Mouse (Mus musculus) adrenal gland (tissue): ENCODE measurements around the gene Fam189b.
"Not testable (repeated sequence)": the region's sequence is repeated elsewhere in the genome, so short reads cannot be mapped to it uniquely, and the experiment has no call there.

Experiments
- intact Hi-C: fragments of 180-260 bp; cut with DNase I; formaldehyde crosslinking; loops from one replicate; pipeline ENCODE4 v1.15.1; 2025

Fam189b gene

DNA sequence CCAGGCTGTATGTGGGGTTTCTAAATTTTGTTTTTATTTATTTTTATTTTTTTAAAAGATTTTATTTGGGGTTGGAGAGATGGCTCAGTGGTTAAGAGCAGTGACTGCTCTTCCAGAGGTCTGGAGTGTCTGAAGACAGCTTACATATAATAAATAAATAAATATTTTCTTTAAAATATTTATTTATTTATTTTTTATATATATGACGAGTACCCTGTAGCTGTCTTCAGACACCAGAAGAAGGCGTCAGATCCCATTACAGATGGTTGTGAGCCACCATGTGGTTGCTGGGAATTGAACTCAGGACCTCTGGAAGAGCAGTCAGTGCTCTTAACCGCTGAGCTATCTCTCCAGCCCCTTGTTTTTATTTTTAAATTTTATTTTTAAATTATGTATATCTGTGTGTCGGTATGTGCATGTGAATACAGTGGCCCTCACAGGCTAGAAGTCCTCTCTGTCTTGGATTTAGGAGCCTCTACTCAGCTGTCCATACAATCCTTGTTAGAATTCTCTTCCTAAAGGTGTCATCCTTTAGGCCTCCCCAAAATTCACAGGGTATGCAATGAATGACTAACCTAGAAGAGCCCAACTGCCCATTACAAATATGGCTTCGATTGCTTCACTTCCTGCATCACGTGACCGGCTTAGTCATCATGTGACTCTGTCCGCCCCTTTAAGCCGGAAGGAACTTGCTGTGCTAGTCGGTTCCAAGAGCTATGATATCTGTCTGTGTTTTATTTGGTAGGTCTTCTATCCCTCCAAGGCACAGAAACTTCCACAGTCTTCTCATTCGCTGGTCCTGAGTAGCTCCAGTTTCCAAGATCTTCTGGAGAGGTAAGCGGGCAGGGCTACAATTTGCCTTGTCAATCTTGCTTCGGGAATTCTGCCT lies 19.6 kb downstream of the Fam189b start, which contains the start of gene Gba:
TSS of gene Gba (plus strand) at position 676 of the 889 bp plus-strand sequence.
- intact Hi-C loops = no loop called here

- intact Hi-C loops = no loop called here
These were observed 20.2 kb downstream of the Fam189b start for GRCm38 (mm10) chr3:89203142-89203514.

DNA sequence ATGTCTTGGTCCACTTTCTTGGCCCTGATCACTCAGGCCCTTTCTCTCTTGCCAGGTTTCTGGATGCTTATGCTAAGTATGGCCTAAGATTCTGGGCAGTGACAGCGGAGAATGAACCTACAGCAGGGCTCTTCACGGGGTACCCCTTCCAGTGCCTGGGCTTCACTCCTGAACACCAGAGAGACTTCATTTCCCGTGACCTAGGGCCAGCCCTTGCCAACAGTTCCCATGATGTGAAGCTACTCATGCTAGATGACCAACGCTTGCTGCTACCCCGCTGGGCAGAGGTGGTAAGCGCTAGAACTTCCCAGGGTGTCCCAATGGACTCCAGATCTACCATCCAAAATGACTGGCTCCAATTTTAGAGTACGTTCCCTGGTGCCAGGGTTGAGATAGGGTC lies 23.1 kb downstream of the Fam189b start:
- intact Hi-C loops = no loop called here

GRCm38 (mm10) chr3:89206695-89207094 lies 23.8 kb downstream of the Fam189b start:
- intact Hi-C loops = no loop called here

- intact Hi-C loops = no loop called here
These were observed 25.2 kb downstream of the Fam189b start for GRCm38 (mm10) chr3:89208075-89208657.

GRCm38 (mm10) chr3:89208736-89209135 lies 25.8 kb downstream of the Fam189b start:
- intact Hi-C loops = no loop called here

- intact Hi-C loops = no loop called here
These were observed 26.8 kb downstream of the Fam189b start for GRCm38 (mm10) chr3:89209731-89210130.

DNA sequence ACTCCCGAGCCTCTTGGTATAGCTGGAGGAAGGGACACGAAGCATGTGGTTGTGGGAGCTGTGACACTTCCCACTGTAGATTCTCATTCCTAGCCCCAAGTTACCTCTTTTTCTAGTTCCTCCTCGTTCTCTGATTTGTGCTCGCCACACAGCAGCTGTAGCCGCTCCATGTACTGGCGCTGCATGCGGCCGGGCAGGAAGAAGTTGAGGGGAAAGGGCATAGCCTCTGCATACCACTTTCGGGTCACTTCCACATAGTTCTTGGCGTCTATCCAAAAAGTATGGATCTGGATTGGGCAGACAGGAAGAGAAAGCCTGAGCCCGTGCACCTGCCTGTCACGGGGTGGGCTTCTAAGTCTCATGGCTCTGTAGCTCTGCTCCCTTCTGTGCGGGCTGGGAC lies 27.2 kb downstream of the Fam189b start:
- intact Hi-C loops = no loop called here

DNA sequence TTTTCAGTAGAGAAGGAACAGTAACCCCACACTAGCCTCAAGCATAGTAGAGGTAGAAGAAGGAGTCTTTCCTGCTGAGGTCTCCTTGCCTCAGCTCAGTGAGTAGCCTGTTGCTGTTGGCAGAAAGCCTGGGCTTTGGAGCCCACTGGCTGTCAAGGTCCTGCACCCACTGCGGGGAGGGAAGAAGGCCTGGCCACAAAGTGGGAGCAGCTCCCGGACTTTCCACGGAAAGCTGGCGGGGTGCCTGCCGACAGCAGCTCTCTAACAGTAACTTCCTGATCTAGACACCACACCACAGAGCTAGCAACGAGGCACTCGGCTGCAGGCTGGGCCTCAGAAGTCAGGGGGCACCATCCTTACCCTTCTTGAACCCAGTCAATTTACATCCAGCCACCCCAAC lies 27.8 kb downstream of the Fam189b start:
- intact Hi-C loops = no loop called here

DNA sequence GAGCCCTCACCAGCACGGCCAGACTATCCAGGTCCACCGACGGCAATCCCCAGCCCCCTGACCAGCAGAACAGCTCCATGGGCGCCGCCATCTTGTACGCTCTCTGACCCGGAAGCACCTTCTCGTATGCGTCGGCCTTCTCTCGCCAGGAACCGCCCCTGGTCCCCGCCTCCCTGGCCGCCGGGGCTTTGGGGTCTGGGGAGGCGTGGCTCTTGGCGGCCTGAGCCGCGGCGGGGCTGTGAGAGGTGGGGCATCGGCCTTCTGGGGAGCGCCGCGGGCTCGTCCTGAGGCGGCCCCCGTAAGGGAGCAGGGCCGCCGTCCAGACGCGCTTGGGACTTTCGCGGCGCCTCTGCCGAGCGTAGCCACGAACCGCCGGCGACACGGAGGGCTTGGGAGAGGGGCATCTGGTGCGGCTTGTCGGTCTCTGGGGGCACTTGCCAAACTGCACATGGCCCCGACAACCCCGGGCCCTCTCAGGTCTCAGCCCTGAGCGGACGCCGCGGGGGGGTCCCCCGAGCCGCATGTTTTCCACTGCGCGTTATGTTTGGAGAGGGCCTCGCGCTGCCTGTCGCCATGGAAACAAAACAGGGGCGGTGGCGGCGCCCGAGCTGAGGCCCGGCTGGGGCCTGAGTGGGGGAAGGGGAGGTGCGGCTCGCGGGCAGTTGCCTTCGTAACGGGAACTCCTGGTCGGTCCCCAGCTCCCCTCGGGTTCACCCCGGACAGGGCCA lies 31.0 kb downstream of the Fam189b start:
- intact Hi-C loops = loop anchor here (2.0 kb wide), 1 partner anchor 15 kb away; no protein-coding TSS in a partner anchor

- intact Hi-C loops = no loop called here
These were observed 31.9 kb downstream of the Fam189b start, which contains the start of gene Thbs3 for GRCm38 (mm10) chr3:89214681-89215411. Thbs3 (plus strand) TSS chr3:89215180.

DNA sequence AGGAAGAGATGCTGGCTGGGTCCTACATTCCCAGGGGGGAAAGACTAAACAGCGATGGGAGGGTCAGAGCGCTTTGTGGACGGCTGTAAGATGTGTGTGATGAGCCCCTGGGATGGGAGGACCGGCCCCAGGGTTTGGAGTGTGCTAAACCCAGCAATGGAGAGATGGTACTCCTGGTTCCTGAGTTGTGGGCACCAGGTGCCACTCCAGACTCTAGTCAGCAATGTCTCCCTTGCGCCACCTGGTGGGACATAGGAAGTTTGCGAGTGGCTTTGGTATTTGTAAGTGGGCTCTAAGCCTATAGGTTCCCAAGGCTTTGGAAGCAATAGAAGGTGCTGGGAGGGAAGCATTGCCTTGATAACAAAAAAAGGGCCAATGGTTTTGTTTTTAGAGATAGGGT lies 32.9 kb downstream of the Fam189b start:
- intact Hi-C loops = no loop called here

DNA sequence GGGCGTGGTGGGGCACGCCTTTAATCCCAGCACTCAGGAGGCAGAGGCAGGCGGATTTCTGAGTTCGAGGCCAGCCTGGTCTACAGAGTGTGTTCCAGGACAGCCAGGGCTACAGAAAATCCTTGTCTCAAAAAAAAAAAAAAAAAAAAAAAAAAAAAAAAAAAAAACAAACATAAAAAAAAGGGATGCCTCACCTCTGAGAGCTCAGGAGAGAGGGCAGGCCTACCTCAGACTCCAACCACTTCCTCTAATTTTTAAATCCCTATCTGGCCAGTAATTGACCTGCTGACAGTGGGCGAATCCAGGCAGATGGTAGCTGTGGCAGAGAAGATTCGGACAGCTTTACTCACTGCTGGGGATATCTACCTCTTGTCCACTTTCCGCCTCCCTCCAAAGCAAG lies 33.5 kb downstream of the Fam189b start:
- intact Hi-C loops = not testable (repeated sequence)

- intact Hi-C loops = no loop called here
These were observed 35.3 kb downstream of the Fam189b start for GRCm38 (mm10) chr3:89218271-89218670.

GRCm38 (mm10) chr3:89219546-89219945 lies 36.6 kb downstream of the Fam189b start:
- intact Hi-C loops = no loop called here

DNA sequence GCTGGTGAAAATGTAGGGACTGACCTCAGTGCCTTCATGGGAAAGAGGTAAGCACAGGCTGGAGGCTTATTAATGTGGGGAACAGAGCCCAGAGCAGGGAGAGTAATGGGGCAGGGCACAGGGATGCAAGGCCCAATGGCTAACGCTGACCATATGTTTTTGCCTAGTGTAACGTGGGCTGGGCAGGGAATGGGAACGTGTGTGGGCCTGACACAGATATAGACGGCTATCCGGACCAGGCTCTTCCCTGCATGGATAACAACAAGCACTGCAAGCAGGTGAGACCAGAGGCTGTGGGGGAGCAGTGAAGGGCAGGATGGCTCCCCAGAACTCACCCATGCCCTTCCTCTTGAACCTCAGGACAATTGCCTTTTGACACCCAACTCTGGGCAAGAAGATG lies 38.2 kb downstream of the Fam189b start:
- intact Hi-C loops = no loop called here

- intact Hi-C loops = no loop called here
These were observed 41.9 kb downstream of the Fam189b start for GRCm38 (mm10) chr3:89224796-89225195.

GRCm38 (mm10) chr3:89225321-89225815 lies 42.4 kb downstream of the Fam189b start:
- intact Hi-C loops = no loop called here

DNA sequence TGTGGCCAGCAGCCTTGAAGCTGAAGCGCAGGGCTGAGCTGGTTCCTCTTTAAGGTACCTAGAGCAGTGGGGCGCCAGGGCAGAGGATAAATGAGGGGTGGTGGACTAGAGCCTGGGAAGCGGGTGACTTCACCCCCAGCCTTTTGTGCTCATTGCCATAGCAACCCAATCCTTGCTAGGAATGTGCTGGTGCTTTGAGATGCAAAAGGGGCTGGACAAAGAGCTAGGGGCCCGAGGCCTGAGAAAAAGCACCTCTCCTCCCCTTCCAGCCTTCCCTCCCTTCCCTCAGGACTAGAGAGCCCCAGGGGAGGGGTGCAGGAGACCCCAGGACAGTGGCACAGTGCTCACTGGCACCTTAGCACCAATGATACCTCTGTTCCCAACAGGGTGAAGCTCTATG lies 43.0 kb downstream of the Fam189b start:
- intact Hi-C loops = no loop called here

GRCm38 (mm10) chr3:89226361-89226760 lies 43.4 kb downstream of the Fam189b start:
- intact Hi-C loops = no loop called here

DNA sequence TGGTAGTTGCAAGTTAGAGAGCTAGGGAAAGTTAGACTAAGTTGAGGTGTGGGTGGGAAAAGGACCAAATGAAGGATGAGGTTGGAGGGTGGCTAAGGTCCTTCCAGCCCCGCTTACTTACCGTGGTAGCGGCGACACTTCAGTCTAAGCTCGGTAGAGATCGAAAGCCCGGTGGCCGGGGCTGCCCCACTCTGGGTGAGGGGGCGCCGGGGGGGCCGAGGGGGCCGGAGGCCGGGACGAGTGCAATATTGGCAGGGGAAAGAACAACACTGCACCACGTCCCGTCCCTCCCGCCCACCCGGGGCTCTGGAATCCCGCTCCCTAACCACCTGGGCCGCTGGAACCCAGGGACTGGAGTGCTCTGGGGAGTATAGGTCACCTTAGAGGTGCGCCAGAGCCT lies 44.0 kb downstream of the Fam189b start, which contains the start of gene Mtx1:
TSS of gene Mtx1 (minus strand) at position 189 of the 400 bp plus-strand sequence.
- intact Hi-C loops = no loop called here
